Mouse (Mus musculus): Measurements from ENCODE around the gene Pcbp3.
"Not testable (repeated sequence)": the region's sequence is repeated elsewhere in the genome, so short reads cannot be mapped to it uniquely, and the experiment has no call there.

Gene Pcbp3

DNA sequence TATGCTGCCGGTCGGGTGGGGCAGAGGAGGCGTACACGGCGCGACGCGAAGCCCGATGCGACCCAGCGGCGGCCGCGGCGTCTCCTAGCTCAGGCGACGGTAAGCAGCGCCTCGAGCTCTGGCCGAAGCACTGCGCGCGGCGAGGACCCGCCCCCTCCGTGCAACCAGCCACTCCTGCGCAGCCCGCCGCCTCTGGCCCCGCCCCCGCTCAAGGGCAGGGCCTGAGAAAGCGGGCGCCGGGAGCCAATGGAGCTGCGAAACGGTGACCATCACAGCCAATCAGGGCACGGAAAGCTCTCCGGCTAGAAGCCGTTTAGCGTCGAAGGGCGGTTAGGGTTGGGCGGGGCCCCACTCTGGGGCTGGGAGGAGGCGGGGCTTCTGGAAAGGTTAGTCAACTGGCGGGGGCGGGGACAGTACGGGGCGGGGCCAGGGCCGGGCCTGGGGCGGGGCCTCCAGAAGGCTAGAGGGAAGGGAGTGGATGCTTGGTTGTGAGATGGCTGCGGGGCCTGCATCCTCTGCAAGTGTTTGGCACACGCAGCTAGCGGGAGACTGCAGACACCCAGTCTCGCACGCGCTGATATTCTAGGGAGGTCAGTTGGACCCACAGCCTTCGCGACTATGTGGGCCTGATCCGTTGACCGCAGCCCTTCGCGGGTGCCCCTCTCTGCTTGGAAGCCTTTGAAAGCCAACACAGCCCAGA is at the start of gene Pcbp3:
Pcbp3 (minus strand) TSS at position 98 of the 700 bp plus-strand sequence.
- in situ Hi-C loops (cut with MboI): no loop called here

DNA sequence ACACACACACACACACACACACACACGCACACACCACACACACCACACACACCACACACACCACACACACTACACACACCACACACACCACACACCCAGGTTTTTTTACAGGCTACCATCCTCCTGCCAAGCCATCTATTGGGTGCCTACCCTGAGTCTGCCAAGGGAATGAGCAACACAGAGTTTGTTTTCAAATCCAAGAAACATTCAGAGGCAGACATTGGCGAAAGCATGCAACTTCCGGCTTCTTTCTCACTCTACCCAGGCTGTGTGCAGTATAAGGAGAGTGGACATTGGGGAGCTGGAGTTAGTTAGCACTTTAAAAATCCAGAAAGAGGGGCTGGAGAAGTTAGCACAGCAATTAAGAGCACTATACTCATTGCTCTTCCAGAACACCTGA is 47.0 kb upstream of the Pcbp3 start:
- in situ Hi-C loops (cut with MboI): no loop called here

- in situ Hi-C loops (cut with MboI): no loop called here
These were observed 46.4 kb upstream of the Pcbp3 start for GRCm38 (mm10) chr10:77008109-77008561.

DNA sequence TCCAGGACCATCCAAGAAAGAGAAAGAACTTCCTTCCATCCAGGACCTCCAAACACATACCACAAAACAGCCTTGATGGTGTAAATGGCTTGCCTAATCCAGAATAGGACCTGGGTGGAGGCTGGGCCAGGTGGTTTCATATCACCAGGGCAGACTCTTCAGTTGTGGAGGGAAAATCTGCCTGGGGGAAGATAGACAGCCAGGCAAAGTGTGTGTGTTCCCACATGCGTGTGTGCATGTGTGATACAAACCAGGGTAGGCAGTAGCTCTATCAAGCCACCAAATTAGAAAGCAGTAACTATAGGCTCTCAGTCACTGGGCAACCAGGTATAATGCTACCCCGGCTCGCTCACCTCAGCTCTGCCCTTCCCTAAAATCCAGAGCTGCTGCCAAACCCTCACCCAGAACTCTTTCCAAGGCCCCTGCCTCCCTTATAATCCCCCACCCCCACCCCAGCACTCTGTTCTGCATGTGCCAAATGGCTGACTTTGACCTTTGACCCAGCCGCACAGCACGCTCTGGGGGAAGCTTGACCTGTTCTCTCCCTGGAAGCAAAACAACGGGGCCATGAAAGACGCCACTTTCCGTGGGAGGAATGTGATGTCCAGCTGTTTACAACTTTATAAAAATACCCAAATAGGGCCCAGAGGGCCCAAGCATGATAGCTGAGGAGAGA is 45.9 kb upstream of the Pcbp3 start:
- in situ Hi-C loops (cut with MboI): no loop called here

- in situ Hi-C loops (cut with MboI): no loop called here
These were observed 43.2 kb upstream of the Pcbp3 start for GRCm38 (mm10) chr10:77004936-77005335.

DNA sequence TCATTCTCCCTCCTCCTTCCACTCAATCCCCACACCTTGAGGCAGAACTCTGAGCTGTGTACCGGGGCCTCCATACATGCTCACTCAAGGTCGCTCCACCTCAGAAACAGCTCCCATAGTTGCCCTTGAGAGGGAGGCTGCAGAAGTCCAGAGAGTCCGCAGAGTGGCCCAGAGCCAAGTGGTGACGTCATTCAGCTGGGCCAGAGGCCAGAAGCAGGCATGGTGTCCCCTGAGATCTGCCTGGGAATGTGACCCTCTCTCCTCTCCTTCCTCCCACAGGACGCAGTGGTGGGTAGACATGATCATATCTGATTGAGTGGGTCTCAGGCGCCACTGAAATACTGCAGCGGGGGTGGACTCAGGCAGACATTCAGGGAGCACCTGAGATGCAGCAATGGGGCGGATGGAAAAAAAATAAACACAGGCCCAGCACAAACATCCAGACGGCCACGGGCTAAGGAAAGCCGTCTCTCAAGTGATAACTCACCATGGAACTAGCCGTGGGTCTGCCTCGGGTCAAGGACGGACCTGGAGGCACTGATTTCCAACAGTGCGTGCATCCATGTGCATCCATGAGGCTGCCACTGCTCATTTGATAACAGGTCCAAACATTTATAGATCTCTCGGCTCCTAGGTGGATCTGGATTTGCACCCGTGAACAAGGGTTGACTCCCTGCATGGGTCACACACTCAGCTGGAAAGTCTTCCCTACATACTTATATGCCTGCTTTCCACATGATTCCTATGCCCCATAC is 36.2 kb upstream of the Pcbp3 start:
- in situ Hi-C loops (cut with MboI): no loop called here

- in situ Hi-C loops (cut with MboI): no loop called here
These were observed 30.8 kb upstream of the Pcbp3 start for GRCm38 (mm10) chr10:76992456-76992855.

- in situ Hi-C loops (cut with MboI): no loop called here
These were observed 26.9 kb upstream of the Pcbp3 start for GRCm38 (mm10) chr10:76988586-76988985.

GRCm38 (mm10) chr10:76978042-76978441 is 16.4 kb upstream of the Pcbp3 start:
- in situ Hi-C loops (cut with MboI): no loop called here

- in situ Hi-C loops (cut with MboI): no loop called here
These were observed 15.0 kb upstream of the Pcbp3 start for GRCm38 (mm10) chr10:76976699-76977098.

DNA sequence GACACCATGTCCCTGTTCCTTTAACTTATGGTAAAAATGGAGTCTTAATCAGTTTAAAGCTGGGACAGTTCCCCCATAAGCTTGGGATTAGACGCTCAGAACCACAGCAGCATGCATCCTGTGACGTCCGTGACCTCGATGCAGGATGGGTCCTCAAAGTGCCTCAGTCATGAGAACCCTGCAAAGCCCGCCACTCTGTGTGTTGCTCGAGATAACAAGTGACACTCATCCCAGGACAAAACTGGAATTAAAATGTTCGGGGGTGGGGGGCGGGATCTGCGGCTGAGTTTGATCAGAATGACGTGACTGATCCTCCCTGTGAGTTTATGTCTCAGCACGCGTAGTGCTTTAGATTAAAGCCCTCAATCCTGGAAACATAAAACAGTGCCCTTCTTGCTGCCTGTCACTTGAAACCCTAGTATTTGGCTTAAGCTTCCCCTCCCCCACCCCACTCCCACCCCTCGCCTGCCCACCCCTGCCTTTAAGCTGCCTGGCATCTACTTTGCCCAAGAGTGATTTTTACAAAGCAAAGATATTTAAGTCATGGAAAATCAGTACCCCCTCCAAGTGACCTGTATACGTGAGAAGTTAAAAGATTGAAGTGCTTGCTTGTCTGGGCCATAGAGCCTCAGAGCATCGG is 12.2 kb upstream of the Pcbp3 start:
- in situ Hi-C loops (cut with MboI): no loop called here

GRCm38 (mm10) chr10:76972318-76972717 is 10.6 kb upstream of the Pcbp3 start:
- in situ Hi-C loops (cut with MboI): not testable (repeated sequence)

DNA sequence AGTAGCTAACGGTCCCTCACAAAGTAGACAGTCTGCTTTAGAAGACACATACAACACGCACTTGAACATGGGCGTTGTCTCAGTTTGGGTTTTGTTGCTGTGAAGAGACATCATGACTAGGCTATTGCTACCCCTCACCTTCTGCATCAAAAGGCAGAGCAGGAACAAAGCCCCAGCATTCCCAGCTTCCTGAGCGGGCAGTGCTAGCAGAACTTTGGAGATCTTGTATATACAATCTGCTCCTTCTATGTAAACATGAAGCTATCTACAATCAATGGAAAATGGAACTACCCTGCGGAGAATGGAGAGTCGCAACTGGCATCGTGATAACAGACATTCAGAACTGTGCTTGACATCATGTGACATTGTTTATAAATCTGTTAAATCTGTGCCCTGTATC is 9.3 kb upstream of the Pcbp3 start:
- in situ Hi-C loops (cut with MboI): no loop called here

- in situ Hi-C loops (cut with MboI): no loop called here
These were observed 2.7 kb upstream of the Pcbp3 start for GRCm38 (mm10) chr10:76964436-76964835.

DNA sequence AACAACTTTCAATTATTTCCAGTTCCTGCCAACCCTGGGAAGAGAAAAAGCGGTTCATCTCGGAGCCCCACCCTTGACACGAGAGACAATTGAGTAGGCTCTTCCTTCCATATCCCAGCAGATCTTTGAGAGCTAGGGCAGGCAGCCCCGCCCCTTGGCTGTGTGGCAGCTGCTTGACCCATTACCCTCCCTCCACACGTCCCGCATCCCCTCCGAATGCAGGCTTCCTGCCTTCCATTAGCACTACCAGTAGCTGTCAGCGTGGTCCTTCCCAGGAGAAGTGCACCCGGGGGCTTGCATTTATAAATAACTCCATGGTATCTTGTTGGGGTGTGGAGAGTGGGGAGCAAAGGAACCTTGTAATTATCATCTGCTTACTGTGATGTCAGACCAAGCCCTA is 2.3 kb upstream of the Pcbp3 start:
- in situ Hi-C loops (cut with MboI): no loop called here

DNA sequence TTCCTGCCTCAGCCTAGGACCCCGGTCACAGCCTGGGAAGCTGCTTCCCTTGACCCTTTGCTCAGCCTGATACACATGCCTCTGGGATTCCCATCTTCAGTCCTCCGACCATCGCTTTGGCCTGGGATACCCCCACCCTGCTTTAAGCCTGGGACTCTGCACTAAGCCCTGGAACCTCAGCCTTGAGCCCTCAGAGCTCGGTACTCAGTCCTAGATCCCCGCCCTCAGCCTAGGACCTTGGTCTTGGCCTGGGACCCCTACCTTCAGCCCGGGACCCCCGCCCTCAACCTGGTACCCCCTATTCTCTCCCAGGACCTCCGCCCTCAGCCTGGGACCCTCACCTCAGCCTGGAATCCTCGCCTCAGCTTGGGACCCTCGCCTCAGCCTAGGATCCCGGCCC is 531 bp downstream of the Pcbp3 start:
- in situ Hi-C loops (cut with MboI): no loop called here

GRCm38 (mm10) chr10:76958201-76958600 is 3.5 kb downstream of the Pcbp3 start:
- in situ Hi-C loops (cut with MboI): no loop called here

DNA sequence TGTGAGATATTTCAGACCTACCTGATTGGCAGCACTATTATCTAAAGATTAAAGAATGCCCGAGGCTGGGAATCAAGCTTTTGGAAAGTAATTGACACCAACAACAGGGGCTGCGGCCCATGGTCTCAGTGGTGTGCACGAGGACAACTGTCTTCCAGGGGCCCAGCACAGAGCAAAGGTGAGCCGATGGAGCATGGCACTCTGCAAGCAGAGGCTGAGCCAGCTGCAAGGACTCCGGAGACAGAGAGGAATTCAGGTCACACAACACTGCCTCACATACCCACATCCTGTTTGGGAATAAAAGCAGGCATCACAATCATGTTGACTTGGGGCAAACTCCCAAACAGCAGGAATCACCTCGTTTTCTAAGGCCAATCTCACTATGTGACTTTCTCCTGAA is 5.5 kb downstream of the Pcbp3 start:
- in situ Hi-C loops (cut with MboI): no loop called here

DNA sequence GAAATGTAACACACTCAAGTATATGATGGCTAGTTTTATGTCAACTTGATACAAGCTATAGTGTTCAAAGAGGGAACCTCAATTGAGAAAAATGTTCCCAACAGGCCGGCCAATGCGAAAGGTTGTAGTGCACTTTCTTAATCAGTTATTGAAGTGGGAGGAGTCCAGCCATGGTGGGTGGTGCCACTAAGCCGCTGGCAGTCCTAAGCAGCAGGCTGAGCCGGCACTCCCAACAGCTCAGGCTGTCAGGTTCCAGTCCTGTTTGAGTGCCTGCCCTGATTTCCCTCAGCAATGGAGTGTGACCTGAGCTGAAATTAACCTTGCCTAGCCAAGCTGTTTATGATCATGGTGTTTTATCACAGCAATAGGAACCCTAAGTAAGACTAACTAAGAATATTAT is 20.6 kb downstream of the Pcbp3 start:
- in situ Hi-C loops (cut with MboI): no loop called here

DNA sequence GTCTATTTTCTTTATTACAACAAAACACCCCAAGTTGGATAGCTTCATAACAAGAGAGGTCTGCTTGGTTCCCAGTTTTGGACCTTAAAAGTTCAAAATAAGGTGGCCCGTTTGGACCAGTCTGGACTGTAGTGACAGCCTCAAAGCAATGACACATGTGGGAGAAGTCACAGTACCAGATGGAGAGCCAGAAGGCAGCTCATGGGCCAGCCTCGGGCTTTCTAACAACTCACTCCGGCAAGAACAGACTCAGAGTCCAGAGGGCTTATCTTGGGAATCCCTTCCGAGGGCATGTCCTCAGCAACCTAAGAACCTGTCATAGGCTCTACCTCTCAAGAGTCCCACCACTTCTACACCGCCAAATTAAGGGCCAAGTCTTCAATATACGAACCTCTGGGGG is 24.9 kb downstream of the Pcbp3 start:
- in situ Hi-C loops (cut with MboI): no loop called here

GRCm38 (mm10) chr10:76934805-76935204 is 26.9 kb downstream of the Pcbp3 start:
- in situ Hi-C loops (cut with MboI): no loop called here

- in situ Hi-C loops (cut with MboI): no loop called here
These were observed 29.9 kb downstream of the Pcbp3 start for GRCm38 (mm10) chr10:76931794-76932193.

Measured in mature B cell (primary cell).